Mouse (Mus musculus) CD4-positive helper T cell, adult 2 months (primary cell): Measurements from ENCODE around the gene Ephx1.
"Not testable (repeated sequence)": the region's sequence is repeated elsewhere in the genome, so short reads cannot be mapped to it uniquely, and the experiment has no call there.

ENCODE experiments used
- DNase-seq: peaks from one replicate; pipeline ENCODE4 v3.0.0-alpha.2; 2012; ENCODE audit warnings: low read depth, missing footprints, low spot score

Ephx1 gene

GRCm38 (mm10) chr1:180937631-180938030, 83.1 kb downstream of the Ephx1 start:
- not testable (repeated sequence) for DNase-seq

- peak; percentile 37 for DNase-seq
These were observed 83.9 kb downstream of the Ephx1 start for GRCm38 (mm10) chr1:180936610-180937398.

GRCm38 (mm10) chr1:180934467-180935419, 86.0 kb downstream of the Ephx1 start, which contains the start of gene Lefty1:
Lefty1 (plus strand) TSS chr1:180935022.
- no peak for DNase-seq

GRCm38 (mm10) chr1:180933659-180934058, 87.0 kb downstream of the Ephx1 start:
- no peak for DNase-seq

GRCm38 (mm10) chr1:180931106-180931505, 89.6 kb downstream of the Ephx1 start:
- DNase-seq: no peak

GRCm38 (mm10) chr1:180929599-180929998, 91.1 kb downstream of the Ephx1 start:
- no peak for DNase-seq

- DNase-seq: peak; percentile 58
These were observed 94.4 kb downstream of the Ephx1 start for GRCm38 (mm10) chr1:180926286-180926685.
